Mouse (Mus musculus) cerebellum, adult 2 months (tissue): ENCODE measurements around the gene Hoxd9.

ENCODE experiments used
- CTCF ChIP-seq: fragments of 200-500 bp; IDR thresholded peaks from 2 replicates; pipeline ENCODE4 v1.5.1; 2011; ENCODE audit warnings: low read depth, mild to moderate bottlenecking, control low read depth, low read length, moderate library complexity, borderline replicate concordance; ENCODE audit not compliant: insufficient read depth
- POLR2A ChIP-seq: fragments of 200-500 bp; IDR thresholded peaks from 2 replicates; pipeline ENCODE4 v1.6.1; 2011; ENCODE audit warnings: low read length, control low read depth, borderline replicate concordance; ENCODE audit not compliant: insufficient read depth

GRCm38 (mm10) chr2:74684106-74684505 lies 13.4 kb upstream of the Hoxd9 start:
- TF ChIP-seq CTCF, result no peak
- TF ChIP-seq POLR2A, result no peak
